8 mouse cellular contexts compared by ENCODE assay signal in the genomic region with DNA sequence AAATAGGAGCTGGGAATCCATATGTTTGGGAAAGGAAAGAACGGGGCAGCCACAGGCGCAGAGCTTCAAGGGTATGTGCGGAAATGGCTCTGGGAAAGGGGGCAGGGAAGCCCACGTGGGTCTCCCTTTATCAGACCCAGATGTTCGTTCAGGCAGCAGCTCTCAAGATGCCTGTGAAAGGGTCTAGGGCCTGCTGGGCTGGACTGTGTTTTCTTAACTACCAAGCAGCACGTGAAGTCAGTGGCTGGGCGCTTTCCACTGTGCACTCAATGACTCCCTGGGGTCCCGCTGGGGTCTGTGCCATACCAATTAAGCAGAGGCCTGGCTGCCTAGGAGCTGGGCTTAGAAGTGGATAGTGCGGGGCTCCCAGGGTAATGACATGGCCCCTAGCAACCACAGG. TPM values are rescaled to one million over a fixed set of nuclear protein-coding genes. Genes with fewer than 3 reads are reported as not detected.
DNase-seq lines count a peak whose midpoint lies in the region; ATAC-seq lines count a peak whose summit lies in the region.

No protein-coding gene starts in this region.

- H3K27me3 ChIP-seq in intestine, embryonic 15.5 days (replicated peaks) = no peaks in the 10 kb centered on the region
- no peaks in the 10 kb centered on the region for H3K27me3 ChIP-seq in neural tube, embryonic 14.5 days (ENCODE audit: control insufficient read depth, insufficient read depth, low read length)

- ATAC-seq in intestine, embryonic 15.5 days = peak; percentile 86
- ATAC-seq in neural tube, embryonic 14.5 days (ENCODE audit: low read depth) = peak; percentile 97

- H3K4me1 ChIP-seq in intestine, embryonic 15.5 days (replicated peaks) = peaks cover 12% of the 10 kb centered on the region
- H3K4me1 ChIP-seq in neural tube, embryonic 14.5 days (ENCODE audit: control insufficient read depth, insufficient read depth, low read length) = peaks cover 21% of the 10 kb centered on the region

- no peaks in the 10 kb centered on the region for H3K36me3 ChIP-seq in intestine, embryonic 15.5 days
- H3K36me3 ChIP-seq in neural tube, embryonic 14.5 days (ENCODE audit: control insufficient read depth, insufficient read depth, low read length) = no peaks in the 10 kb centered on the region

- no peak overlapping the region for H3K4me3 ChIP-seq in intestine, embryonic 15.5 days (replicated peaks)
- no peak overlapping the region for H3K4me3 ChIP-seq in neural tube, embryonic 14.5 days (ENCODE audit: low read depth, low read length)

- 0 out of 2 replicates have a peak overlapping the region, but pooled peaks have one; percentile 18 for H3K9ac ChIP-seq in intestine, embryonic 15.5 days
- H3K9ac ChIP-seq in neural tube, embryonic 14.5 days (replicated peaks; ENCODE audit: low read depth, low read length) = no peak overlapping the region

- DNase-seq in cerebellum, postnatal 4 days (ENCODE audit: low spot score in 2 of 2) = peak; percentile 41 to 71
- no peak for DNase-seq in cerebellum, adult 9-10 months
- DNase-seq in thymus, postnatal 4 days = peak; percentile 20
- DNase-seq in thymus, postnatal 10 days (ENCODE audit: low spot score in 2 of 2) = no peak
- DNase-seq in gastrocnemius, postnatal 25 days = peak; percentile 84
- DNase-seq in left cerebral cortex, adult 18-20 months (ENCODE audit: low spot score in 2 of 2) = no peak

- peak overlapping the region; percentile 88 for H3K27ac ChIP-seq in intestine, embryonic 15.5 days
- peak overlapping the region; percentile 81 for H3K27ac ChIP-seq in neural tube, embryonic 14.5 days (ENCODE audit: low read depth, low read length)

- H3K4me2 ChIP-seq in intestine, embryonic 15.5 days (replicated peaks) = peak overlapping the region; percentile 33; the same call in 1 of the 2 replicates
- H3K4me2 ChIP-seq in neural tube, embryonic 14.5 days (ENCODE audit: low read depth, low read length) = 0 out of 2 replicates have a peak overlapping the region, but pooled peaks have one; percentile 0

- no peaks in the 10 kb centered on the region for H3K9me3 ChIP-seq in intestine, embryonic 15.5 days
- H3K9me3 ChIP-seq in neural tube, embryonic 14.5 days (ENCODE audit: control insufficient read depth, low read length) = no peaks in the 10 kb centered on the region

- 21% methylated on average over 9 of the region's 9 CpGs for WGBS in intestine, embryonic 15.5 days
- WGBS in neural tube, embryonic 14.5 days = 2% methylated on average over 9 of the region's 9 CpGs

RNA-seq across cellular contexts. Expression of a gene that starts 33.9 kb away (rescaled TPM):
- total RNA-seq in gastrocnemius, postnatal 25 days (2021) = 10 to 100 TPM; 38.8 to 72.8 TPM
- polyA plus RNA-seq in intestine, embryonic 15.5 days (2015; fragmentation: Nextera tagmentation; extraction: Ambion mirVana) = 154 and 226 TPM in 2 replicates
- polyA plus RNA-seq in neural tube, embryonic 14.5 days (2014; fragmentation: Nextera tagmentation; extraction: Ambion mirVana) = 97.4 and 112 TPM in 2 replicates
- 100 to 1,000 TPM; 175 to 214 TPM for total RNA-seq in left cerebral cortex, adult 18-20 months (2021)

RNA-seq across cellular contexts. Expression of a gene that starts 44.8 kb away (rescaled TPM):
- not detected for total RNA-seq in gastrocnemius, postnatal 25 days (2021)
- polyA plus RNA-seq in intestine, embryonic 15.5 days (2015; fragmentation: Nextera tagmentation; extraction: Ambion mirVana) = 0.15 and 0.23 TPM in 2 replicates
- polyA plus RNA-seq in neural tube, embryonic 14.5 days (2014; fragmentation: Nextera tagmentation; extraction: Ambion mirVana) = 2.2 and 3.3 TPM in 2 replicates
- 1 to 10 TPM in 1 of 2 experiments, under 1 TPM in 1; 0.94 to 2.4 TPM for total RNA-seq in left cerebral cortex, adult 18-20 months (2021)

Comparison
In these comparisons a context has a peak if more than half of its experiments do, and no peak if none do; other contexts are left out.
1. DNase-seq: peak in cerebellum, postnatal 4 days (2 of 2), thymus, postnatal 4 days (single experiment) and gastrocnemius, postnatal 25 days (single experiment); none in cerebellum, adult 9-10 months (single experiment), thymus, postnatal 10 days (0 of 2) and left cerebral cortex, adult 18-20 months (0 of 2).